Mouse (Mus musculus) ES-Bruce4 (cell line): ENCODE measurements around the gene Gm49486. TPM values are rescaled to one million over a fixed set of nuclear protein-coding genes. Genes with fewer than 3 reads are reported as not detected.
"Not testable (repeated sequence)": the region's sequence is repeated elsewhere in the genome, so short reads cannot be mapped to it uniquely, and the experiment has no call there.

Experiments
- H3K27ac ChIP-seq: 2 replicates; pipeline ENCODE4 v1.5.1; 2012; ENCODE audit warnings: low read length, inconsistent platforms; ENCODE audit not compliant: insufficient read depth
- H3K27me3 ChIP-seq: 2 replicates; pipeline ENCODE4 v1.6.1; 2012; ENCODE audit warnings: mild to moderate bottlenecking, low read length, inconsistent platforms; ENCODE audit not compliant: control insufficient read depth, poor library complexity, insufficient read depth, severe bottlenecking
- H3K36me3 ChIP-seq: 2 replicates; pipeline ENCODE4 v1.6.1; 2012; ENCODE audit warnings: inconsistent platforms, mild to moderate bottlenecking, low read length, moderate library complexity; ENCODE audit not compliant: control insufficient read depth, poor library complexity, insufficient read depth, severe bottlenecking
- H3K4me1 ChIP-seq: one replicate; pipeline ENCODE4 v1.8.1; 2011; ENCODE audit warnings: low read length; ENCODE audit not compliant: control insufficient read depth, insufficient read depth
- H3K4me3 ChIP-seq: 2 replicates; pipeline ENCODE4 v1.5.1; 2011; ENCODE audit warnings: low read depth, mild to moderate bottlenecking, low read length
- H3K9ac ChIP-seq: 2 replicates; pipeline ENCODE4 v1.6.1; 2012; ENCODE audit warnings: low read depth, mild to moderate bottlenecking, inconsistent platforms; ENCODE audit not compliant: poor library complexity, severe bottlenecking
- H3K9me3 ChIP-seq: replicated peaks from 2 replicates; pipeline ENCODE4 v1.6.1; 2012; ENCODE audit warnings: mild to moderate bottlenecking, low read length, inconsistent platforms; ENCODE audit not compliant: control insufficient read depth, poor library complexity, insufficient read depth, severe bottlenecking
- CTCF ChIP-seq: IDR thresholded peaks from one replicate; pipeline ENCODE4 v1.8.1; 2011; ENCODE audit warnings: low read depth, low read length
- EP300 ChIP-seq: IDR thresholded peaks from 2 replicates; pipeline ENCODE4 v1.6.1; 2011; ENCODE audit warnings: low read depth, low read length; ENCODE audit not compliant: insufficient read depth
- POLR2A ChIP-seq: IDR thresholded peaks from one replicate; pipeline ENCODE4 v1.8.1; 2011; ENCODE audit warnings: low read length; ENCODE audit not compliant: insufficient read depth
- polyA plus RNA-seq: library from polyadenylated mRNA; stranded (reverse); fragments of >200 nt; gene quantifications from 2 replicates; pipeline ENCODE4 v1.2.4, GENCODE M21; 2011; ENCODE audit warnings: low read depth; ENCODE audit not compliant: missing spikeins, insufficient read depth, insufficient read length

The Gm49486 gene
- polyA plus RNA-seq, 1 experiment, result 1.0 TPM

DNA sequence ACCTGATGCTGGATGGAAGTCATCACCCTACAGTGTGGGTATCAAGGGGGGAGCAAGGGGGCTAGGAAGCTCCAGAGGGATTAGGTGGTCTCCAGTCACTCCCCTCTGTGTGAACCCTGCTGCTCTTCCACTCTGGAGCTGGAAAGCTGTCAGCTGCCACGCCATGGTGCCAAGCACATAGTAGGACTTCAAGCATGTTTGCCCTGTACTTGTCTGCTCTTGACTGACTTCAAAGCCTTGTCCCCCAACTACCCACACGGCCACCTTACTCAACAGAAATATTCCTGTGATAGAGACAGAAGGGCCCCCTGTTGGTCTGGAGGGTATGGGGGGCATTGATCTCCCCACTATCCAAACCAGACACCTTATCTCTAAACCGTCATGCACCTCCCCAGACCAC is 13.0 kb upstream of the Gm49486 start:
- Histone ChIP-seq H3K4me3 (no peak overlapping the region), H3K27me3 (no peaks in the 10 kb centered on the region), H3K27ac (no peak overlapping the region), H3K36me3 (no peaks in the 10 kb centered on the region), H3K4me1 (no peaks in the 10 kb centered on the region), H3K9ac (no peak overlapping the region), H3K9me3 (no peaks in the 10 kb centered on the region)
- no peak for TF ChIP-seq CTCF
- TF ChIP-seq POLR2A, result no peak
- TF ChIP-seq EP300, result no peak

DNA sequence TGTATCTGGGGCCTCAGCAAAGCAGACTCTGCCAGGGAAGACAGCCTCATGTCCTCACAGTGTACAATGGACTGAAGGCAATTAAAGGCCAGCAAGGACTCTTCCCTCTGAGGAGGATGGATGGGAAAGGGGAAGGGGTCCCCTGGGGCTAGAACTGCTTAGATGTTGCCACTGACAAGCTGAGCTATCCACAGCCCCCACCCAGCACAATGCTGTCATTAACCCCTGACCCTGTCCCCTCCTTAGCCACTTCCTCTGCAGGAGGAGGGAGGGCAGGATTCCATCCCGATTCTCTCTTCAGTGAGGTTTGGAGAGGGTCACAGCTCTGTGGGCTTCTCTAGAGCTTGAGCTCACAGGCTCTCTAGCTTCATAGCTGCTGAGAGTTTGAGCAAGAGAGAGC is 9.6 kb upstream of the Gm49486 start:
- Histone ChIP-seq H3K4me1 (peaks cover 4% of the 10 kb centered on the region), H3K27me3 (no peaks in the 10 kb centered on the region), H3K27ac (no peak overlapping the region), H3K36me3 (no peaks in the 10 kb centered on the region), H3K9ac (no peak overlapping the region), H3K4me3 (no peak overlapping the region), H3K9me3 (no peaks in the 10 kb centered on the region)
- no peak for TF ChIP-seq POLR2A
- TF ChIP-seq CTCF, result no peak
- no peak for TF ChIP-seq EP300

DNA sequence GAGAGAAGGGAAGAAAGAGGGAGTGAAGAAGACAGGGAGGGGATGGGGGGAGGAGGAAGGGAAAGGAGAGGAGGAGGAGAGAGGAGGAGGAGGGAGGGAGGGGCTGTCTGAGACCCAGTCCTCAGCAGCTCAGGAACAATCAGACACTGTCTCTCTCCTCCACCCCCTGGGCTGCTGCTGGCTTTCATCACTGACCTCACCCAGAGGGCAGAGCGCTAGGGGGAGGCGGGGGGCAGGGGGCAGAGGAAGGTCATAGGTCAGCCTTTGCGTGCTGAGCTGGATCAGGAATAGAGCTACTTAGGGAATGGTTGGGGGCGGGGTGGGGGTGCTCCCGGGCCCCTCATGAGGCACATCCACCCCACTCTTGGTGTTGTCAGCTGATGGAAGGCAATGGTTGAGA is 5.5 kb upstream of the Gm49486 start:
- TF ChIP-seq EP300, result 0 out of 2 replicates have a peak, but pooled peaks have one; percentile 13
- TF ChIP-seq CTCF, result no peak
- TF ChIP-seq POLR2A, result no peak
- Histone ChIP-seq H3K9me3 (no peaks in the 10 kb centered on the region), H3K4me3 (no peak overlapping the region), H3K36me3 (no peaks in the 10 kb centered on the region), H3K27me3 (no peaks in the 10 kb centered on the region), H3K27ac (no peak overlapping the region), H3K4me1 (peaks cover 4% of the 10 kb centered on the region), H3K9ac (no peak overlapping the region)

DNA sequence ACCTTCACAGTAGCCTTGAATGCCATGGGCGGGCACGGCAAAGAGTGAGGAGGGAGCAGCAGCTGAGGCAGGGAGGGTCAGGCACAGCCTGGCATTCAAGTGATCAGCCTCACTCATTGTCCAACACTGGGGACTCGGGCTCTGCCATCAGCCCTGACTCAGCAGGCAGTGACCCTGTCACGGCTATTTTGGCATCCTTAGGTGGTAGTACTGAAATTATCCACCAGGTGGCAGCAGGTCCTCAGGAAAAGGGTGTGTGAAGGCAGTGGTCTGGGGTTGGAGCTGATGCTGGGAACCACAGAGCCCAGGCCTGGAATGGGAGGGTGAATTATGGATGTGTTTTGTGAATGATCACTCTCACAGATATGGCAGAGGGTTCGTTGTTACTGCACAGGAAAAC is 4.5 kb upstream of the Gm49486 start:
- Histone ChIP-seq H3K27me3 (no peaks in the 10 kb centered on the region), H3K27ac (no peak overlapping the region), H3K9me3 (no peaks in the 10 kb centered on the region), H3K4me1 (peaks cover 4% of the 10 kb centered on the region), H3K4me3 (no peak overlapping the region), H3K36me3 (no peaks in the 10 kb centered on the region), H3K9ac (no peak overlapping the region)
- no peak for TF ChIP-seq POLR2A
- no peak for TF ChIP-seq EP300
- TF ChIP-seq CTCF, result peak; percentile 89

DNA sequence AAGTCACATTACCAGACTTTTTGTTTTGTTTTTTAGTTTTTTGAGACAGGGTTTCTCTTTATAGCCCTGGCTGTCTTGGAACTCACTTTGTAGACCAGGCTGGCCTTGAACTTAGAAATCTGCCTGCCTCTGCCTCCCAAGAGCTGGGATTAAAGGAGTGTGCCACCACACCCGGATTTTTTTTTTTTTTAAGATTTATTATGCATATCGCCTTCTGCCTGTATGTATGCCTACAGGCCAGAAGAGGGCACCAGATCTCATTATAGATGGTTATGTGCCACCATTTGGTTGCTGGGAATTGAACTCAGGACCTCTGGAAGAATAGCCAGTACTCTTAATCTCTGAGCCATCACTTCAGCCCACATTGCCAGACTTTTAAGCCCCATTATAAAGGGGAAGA is 3.4 kb upstream of the Gm49486 start:
- H3K27me3 ChIP-seq, H3K9ac ChIP-seq, H3K27ac ChIP-seq, H3K9me3 ChIP-seq, H3K4me1 ChIP-seq, H3K4me3 ChIP-seq, H3K36me3 ChIP-seq: not testable (repeated sequence)

DNA sequence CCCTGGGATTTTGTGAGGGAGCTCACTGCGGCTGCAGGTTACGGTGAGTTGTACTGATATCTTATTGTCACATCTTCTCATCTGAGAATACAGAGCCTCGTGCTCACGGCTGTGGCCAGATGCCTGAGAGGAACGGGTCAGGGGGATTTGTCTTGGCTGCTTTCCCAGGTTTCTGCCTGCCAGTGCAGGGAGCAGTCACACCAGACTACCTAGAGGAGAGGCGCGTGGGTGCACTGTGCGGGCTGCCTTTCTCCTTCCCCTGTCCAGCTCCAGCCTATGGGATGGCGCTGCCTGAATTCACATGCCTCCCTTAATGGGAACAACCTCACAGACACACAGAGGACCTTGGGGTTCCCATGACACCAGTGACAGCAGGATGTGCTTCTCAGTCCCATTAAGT is 6.1 kb downstream of the Gm49486 start:
- Histone ChIP-seq H3K27me3 (no peaks in the 10 kb centered on the region), H3K27ac (no peak overlapping the region), H3K4me1 (no peaks in the 10 kb centered on the region), H3K9ac (no peak overlapping the region), H3K4me3 (no peak overlapping the region), H3K36me3 (peaks cover 55% of the 10 kb centered on the region), H3K9me3 (no peaks in the 10 kb centered on the region)
- TF ChIP-seq CTCF (no peak), POLR2A (no peak), EP300 (no peak)

DNA sequence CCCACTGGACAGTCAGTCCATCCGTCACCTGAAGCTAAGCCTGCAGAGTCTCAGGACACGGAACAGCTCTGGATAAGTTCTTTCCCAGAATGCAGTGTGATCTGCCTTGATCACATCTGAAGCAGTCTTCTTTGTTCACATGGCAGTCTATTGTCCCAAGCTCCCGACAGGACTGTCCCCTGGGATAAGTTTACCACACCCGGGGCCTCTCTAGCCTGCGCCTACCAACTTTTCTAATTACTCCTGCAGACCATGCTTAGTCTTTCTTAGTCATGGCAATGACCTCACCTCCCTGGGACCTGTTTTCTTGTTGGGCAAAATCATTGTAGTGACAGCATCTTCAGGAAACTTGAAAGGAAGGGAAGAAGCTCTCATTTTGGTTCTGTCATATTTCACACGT is 8.8 kb downstream of the Gm49486 start:
- H3K9ac ChIP-seq, result no peak overlapping the region
- no peaks in the 10 kb centered on the region for H3K27me3 ChIP-seq
- TF ChIP-seq POLR2A (no peak), EP300 (no peak), CTCF (no peak)
- peaks cover 48% of the 10 kb centered on the region for H3K36me3 ChIP-seq
- no peaks in the 10 kb centered on the region for H3K4me1 ChIP-seq
- no peaks in the 10 kb centered on the region for H3K9me3 ChIP-seq
- H3K4me3 ChIP-seq, result no peak overlapping the region
- H3K27ac ChIP-seq, result no peak overlapping the region
